Mouse (Mus musculus): ENCODE results near the gene Fam107b.

Fam107b gene

GRCm38 (mm10) chr2:3787752-3788423 is 217.6 kb downstream of the Fam107b start:
- DNase-seq, result no peak

DNA sequence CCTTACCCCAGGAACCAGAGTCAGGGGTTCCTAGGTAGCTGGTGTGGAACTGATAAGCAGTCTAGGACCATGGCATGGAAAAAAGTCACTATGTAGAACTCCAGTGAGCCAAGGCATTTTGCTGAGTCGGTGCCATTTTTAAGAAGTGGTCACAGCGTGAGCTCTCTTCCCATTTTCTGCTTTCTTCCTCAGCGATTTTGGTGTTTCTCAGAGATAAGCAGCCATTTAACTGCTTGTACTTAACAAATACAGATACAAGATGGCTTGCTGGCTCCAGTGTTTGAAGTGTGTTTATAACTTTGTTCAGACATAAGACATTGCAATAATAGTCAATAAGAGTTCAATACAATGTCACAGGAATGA is 218.1 kb downstream of the Fam107b start:
- no peak for DNase-seq

DNA sequence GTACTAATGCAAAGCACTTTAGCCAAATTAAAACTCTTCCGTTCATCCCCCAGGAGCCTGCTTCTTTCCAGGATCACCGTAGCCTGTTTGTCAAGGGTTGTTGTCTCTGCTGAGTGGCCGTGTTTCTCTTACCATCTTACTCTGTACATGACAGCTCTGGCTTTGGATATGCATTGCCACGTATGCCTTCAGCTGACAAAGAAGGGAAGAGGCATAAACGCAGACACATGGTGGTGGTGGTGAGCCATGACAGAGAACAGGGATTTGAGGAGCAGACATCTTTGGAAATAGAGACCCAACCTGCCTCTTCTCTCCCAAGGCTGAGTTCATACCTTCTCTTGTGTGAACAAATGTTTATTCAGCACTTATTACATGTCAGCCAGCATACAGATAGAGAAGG is 226.3 kb downstream of the Fam107b start:
- DNase-seq, result no peak

- DNase-seq, result peak; percentile 72
Observed at GRCm38 (mm10) chr2:3799767-3800554, 229.7 kb downstream of the Fam107b start.

DNA sequence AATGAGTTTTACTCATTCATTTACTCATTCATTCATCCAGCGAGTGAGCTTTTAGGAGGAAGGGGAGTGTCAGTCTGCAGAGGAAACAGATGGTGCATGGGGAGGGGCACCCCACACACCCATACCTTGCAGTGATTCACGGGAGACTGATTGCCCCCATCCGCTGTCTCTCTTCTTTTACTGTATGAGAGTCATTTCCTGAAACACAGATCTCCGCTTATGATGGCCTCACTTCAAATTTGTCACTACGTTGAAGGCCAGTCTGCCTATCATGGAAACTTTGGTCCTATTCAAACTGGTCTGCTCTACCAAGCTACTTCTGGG is 230.2 kb downstream of the Fam107b start:
- no peak for DNase-seq

DNA sequence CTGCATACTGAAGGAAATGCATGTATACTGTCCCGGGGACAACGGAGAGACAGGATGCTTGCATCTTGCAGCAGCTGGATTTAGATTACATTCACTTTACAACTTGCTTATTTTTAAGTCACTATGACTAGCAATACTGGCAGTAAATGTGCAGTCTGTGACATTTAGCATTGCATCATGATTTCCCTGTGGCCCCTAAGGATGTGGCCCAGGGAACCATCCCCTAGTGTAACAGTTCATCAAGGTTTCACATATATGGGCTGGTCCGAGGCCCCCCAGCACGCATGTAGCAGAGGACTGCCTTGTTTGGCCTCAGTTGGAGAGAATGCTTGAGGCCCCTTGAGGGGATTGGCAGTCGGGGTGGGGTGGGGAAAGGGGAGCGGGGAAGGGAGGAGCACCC is 235.5 kb downstream of the Fam107b start:
- no peak for DNase-seq

DNA sequence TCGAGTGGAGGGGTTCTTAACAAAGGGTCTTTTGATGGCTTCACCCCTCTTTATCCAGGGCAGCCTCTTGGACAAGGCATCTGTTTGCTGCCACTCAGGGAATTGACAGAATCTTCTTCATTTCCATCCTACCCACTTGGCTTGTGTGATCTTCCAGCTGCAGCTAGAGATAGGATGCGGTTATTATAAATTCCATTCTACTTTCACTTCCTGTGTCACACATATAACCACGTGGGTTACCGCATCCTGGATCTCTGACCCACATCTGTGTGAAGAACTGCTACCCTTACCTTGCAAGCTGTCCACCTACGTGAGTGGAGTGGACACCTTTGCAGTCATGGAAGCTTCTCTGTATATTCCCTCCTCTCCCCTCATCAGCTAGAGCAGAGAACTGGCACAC is 240.0 kb downstream of the Fam107b start:
- DNase-seq, result no peak

DNA sequence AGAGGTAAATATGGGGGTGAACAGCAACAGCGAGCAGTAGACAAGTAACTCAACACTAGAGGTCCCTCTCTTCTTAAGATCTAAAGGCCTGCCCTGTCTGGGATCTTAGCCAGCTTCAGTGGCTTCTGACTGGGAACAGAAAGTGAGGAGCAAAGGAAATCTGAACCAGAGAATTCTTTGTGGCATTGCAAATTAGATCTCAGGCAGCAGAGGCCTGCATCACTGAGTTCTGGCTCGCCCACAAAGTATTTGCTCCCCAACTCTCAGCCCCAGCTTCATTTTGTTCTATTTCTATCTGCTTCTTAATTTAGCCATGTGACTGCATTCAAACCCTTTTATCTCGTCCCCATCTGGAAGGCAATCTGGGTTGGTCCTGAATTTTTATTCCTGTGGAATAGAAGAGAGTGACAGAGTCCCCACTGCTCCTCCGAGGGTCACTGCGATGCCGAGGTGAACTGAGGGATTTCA is 245.9 kb downstream of the Fam107b start:
- DNase-seq, result peak; percentile 46

DNA sequence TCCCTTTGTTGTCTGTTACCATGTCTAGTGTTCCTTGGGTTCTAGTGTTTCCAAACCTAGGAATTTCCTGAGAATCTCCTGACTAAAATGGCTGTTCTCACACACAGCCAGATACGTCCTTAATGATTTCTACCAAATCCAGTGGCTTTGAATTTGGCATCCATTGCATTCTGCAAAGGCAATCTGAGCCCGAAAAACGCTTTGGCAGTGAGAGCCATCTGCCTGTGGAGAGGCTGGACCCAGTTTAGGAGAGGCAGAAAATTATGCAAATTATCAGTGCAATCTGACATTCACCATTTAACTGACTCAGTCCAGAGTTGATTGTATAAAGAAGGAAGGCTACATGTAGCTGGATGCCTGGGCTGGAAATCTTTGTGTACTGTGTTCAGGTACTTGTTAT is 247.3 kb downstream of the Fam107b start:
- DNase-seq, result no peak

DNA sequence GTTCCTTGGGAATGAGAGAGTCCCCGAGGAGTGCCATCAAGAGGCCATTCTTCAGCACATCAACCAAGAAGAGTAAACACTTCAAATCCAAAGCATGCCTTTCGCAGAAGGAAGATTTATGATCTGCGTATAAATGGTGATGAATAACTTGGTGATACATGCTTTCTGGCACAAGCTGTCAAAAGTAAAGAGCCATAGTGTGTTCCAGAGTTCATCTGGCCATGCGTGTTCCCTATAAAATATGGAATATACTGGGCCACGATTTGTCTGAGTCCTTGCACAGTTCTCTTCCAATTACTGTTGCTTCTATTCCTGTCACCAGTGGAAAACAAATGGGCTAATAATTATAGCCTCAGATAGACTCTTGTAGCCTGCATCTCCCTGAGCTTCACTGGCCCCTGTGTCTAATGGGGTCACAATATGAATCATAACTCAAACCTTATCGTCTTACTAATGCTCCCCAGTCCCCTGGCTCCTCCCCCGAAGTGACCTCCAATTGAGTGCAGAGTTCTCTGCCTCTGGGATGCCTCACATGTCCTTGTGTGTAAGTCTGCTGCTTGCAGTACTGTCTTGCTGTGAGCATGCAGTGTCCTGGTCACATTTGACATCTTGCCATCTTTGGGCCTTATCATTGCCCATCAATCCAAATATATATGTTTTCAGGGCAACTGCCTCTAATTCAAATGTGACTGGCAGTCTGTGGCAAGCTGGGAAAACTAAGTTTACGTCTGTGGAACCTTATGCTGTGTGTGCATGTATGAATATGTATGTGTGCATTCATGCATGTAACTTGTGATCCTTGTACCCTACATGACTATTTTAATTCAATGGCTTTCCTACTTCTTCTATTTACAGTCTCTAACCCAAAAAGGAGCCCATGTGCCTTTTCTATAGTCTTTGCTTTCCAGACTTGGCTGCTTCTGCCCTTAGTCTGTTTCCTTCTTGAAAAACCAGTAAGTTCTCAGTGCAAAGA is 252.5 kb downstream of the Fam107b start:
- DNase-seq, result peak; percentile 24
